Mouse (Mus musculus) layer of hippocampus, postnatal 36 days (tissue): ENCODE measurements around the gene Tox2. TPM values are rescaled to one million over a fixed set of nuclear protein-coding genes. Genes with fewer than 3 reads are reported as not detected.

Source experiments
- DNase-seq, 2 experiments: peaks; one replicate each; pipeline ENCODE4 v3.0.0; 2022
- total RNA-seq, 2 experiments: library from RNA; stranded (reverse); gene quantifications; 2 replicates each; pipeline ENCODE4 v1.2.3; 2021

The Tox2 gene
- total RNA-seq, 2 experiments from 2014 or later = 18.6 to 20.9 TPM

DNA sequence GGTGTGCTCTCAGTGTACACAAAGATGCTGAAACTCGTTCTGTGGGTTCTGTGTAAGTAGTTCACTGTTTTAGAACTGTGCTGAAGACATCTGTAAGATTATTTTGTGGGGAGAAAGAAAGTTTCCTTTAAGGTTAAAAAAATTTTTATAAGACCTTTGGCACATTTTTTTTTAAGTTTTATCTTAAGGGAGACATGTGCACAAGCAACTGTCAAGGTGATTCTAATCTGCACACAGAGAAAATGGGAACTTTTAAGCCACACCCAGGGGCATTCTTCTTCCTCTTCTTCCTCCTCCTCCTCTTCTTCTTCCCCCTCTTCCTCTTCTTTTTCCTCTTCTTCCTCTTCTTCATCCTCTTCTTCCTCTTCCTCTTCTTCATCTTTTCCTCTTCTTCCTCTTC, 120.2 kb downstream of the Tox2 start:
- no peak for DNase-seq

DNA sequence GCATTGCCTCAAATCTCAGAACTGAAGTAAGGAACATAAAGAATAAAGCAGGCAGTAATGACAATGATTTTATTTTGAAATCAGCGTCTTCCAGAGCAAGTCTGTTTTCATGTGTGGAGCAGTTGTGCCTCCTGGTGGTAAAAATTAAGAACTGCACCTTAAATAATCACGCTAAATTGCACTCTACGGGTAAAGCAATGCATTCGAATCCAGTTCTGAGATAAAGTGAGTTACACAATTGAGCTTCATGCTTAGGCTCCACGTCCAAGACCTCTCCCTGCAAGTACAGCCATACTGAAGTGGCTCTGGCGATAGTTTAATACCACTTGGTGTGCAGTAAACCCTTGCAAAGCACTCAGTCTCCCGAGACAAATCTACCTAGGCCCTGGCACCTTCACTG, 127.8 kb downstream of the Tox2 start:
- peak in 1 of 2 experiments; percentile 32 for DNase-seq

DNA sequence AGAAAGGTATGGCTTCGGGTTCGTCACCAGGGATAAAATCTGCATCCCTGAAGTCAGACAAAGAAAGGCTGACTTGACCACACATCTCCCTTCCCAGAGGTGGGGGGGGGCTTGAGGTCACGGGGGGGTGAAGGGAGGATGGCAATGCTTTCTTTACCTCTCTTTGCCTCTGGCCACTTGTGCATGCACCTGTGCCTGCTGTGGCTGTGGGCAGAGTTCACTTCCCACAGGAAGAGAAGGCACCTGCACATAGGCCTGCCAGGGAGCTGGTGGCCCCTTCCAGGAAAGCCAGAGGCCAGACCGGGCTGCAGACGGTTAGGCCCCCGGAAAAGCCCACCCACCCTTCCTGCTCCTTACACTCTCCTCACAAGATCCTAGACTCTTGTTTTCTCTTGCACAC, 128.5 kb downstream of the Tox2 start:
- DNase-seq = no peak

DNA sequence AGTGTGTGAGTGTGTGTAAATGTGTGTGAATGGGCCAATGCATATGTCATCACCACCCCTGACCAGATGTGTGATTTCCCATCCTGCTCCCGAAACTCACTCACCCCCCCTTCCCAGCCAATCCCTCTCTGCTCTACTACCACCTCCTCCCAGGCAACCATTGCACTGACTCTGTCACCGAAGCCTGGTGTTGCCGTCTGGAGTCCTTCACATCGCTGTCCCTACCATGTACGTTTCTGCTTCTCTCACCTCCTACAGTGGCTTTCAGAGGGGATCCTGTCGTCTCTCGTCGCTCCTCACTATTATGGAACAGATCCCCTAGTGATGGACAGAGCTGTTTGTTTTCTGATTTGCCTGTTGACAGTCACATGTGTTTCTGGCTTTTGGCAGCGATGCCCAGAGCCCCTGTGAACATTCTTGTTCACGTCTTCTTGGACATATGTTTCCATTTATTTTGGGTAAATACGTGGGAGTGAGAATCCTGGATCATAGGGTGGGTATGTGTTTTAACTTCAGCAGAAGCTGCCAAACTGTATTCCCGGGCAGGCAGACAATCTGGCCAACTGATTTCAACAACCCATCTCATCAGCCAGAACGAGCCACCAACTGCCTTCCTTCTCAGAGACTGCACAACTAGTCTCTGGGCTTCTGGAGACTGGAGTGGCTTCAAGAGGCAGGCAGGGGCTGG, 129.6 kb downstream of the Tox2 start:
- peak; percentile 41 to 50 for DNase-seq

DNA sequence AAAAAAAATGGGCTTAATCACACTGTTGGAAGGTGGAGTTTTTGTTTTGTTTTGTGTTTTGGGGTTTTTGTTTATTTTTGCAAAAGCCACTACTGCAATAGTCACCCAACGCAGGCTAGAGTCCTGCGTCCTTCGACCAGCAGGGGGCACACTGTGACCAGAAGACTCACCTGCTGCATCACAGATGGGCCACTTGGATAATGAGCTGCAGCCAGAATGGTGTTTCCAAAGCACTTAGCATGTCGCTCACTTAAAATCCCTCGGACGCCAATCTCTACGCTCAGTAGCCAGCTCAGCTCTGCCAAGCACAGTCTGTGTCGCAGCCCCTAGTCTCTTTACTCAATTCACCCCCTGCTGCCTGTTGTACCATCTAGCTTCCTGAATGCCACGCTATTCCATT, 137.3 kb downstream of the Tox2 start:
- peak; percentile 30 to 55 for DNase-seq

DNA sequence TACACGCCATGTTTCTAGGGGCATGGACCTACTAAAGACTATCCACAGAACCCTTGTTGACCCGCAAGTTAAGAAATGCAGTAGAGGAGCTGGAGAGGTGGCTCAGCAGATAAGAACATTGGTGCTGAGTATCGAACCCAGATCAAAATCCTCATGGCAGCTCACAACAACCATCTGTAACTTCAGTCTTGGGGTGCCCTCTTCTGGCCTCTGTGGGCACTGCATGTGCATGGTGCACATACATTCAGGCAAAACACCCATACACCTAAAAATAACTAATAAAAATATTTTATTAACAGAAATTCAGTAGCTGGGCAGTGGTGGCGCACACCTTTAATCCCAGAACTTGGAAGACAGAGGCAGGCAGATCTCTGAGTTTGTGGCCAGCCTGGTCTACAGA, 140.7 kb downstream of the Tox2 start:
- no peak for DNase-seq

DNA sequence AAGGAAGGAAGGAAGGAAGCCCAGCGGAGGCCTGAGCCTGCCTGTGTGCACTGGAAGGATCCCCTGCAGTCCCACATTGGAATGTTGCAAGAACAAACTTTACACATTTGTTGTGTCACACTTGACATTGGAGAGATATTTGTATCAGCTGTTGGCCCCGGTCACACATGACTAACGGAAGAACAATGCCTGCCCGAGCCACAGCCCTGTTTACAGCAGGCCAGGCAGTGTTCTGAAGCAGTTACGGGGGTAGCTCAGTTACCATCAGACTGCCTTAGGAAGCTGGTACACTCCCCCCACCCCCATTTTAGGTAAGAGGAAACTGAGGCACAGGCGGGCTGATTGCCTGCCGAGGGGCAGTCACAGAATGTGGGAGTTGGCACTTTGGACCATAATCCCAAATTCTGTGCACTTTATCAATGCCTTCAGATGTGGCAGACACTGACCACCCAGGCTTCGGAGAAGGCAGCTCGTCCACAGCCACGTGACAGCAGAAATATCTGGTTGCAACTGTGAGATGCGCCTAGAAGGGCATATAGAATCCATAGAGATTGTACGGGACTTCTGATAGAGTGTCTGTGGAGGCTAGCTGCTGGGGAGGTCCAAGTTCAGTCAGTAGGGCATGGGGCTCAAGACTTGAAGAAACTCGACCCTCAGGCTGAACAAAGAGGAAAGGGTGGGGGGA, 142.2 kb downstream of the Tox2 start:
- no peak for DNase-seq

DNA sequence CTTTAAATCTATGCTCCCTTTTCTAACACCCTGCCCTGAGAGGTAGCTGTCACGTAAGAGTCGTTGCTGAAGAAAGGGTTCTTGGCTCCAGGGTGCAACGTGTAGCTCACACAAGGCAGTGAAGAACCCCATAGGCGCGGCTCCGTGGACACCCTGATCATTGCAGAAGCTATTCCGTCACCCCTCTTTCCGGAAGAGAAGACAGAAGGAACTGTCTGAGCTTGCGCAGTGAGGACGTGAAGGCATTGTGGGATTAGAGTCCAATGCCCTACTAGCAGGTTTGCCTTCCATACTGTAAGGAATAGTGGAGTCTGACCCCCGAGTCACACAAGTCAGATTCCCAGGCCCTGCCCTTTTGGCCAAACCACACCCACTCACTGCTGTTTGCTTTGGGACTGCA, 143.6 kb downstream of the Tox2 start:
- no peak for DNase-seq

DNA sequence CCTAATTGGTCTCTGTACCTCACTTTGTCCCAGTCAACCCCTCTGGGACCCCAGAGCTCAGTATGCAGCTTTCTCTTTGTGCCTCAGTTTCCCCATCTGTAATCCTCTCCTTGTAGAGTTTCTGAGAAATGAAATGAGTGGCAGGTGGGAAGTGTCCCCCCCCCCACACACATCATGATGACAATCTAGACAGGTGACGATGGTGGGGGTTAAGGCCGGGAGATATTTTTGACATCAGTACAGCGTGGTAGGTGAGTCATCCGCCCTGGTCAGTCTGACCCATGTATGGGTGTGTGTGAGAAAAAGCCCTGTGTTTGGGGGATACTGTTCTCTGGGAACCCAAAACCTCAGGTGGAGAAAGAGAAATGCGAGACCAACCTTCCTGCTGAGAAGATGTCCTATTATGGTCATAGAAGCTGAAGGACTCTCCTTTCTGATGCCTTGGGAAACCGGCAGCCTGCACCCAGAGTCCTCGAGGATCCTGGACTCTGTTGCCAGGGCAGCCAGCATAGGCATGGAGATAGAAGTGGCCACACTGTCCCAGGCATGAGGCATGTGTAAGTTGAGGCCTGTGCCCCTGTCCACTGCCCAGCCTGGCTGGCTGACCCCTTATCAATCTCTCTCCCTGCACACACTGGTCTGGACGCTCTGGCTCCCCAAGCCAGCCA, 144.7 kb downstream of the Tox2 start:
- DNase-seq = no peak

DNA sequence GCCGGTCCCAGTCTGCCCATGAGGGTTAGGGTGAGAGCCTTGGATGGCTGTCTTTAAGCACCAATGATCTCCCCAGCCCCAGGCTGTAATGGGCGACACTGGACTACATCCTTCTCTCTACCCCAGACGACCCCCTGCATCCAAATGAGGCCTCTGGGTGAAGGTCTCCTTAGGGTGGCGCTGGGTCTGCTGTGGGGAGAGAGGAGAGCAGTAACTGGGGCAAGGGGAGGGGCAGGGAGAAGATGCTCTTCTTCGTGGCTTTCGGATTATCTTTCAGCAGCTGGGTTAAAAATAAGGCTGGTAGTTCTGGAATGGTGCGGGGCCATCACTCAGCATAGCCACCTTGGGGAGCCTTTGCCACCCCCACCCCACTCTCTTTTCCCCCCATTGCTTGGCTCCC, 145.8 kb downstream of the Tox2 start:
- DNase-seq = no peak

DNA sequence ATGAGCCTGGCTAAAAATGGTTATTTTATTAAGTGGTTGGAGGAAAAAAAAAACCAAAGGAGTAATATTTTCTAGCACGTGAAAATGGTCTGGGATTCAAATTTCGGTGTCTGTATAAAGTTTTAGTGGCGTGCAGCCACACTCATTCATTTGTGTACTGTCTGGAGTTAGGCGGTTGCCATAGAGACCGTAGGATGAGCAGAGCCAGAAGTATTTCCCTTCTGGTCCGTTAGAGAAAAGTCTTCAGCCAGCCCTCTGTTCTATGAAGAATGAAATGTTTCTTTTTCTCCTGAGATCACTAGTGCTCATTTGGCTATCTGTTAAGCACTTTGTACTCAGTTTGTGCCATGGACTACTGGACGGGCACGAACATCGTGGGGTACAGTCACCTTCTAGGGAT, 146.5 kb downstream of the Tox2 start:
- DNase-seq = peak in 1 of 2 experiments; percentile 9

DNA sequence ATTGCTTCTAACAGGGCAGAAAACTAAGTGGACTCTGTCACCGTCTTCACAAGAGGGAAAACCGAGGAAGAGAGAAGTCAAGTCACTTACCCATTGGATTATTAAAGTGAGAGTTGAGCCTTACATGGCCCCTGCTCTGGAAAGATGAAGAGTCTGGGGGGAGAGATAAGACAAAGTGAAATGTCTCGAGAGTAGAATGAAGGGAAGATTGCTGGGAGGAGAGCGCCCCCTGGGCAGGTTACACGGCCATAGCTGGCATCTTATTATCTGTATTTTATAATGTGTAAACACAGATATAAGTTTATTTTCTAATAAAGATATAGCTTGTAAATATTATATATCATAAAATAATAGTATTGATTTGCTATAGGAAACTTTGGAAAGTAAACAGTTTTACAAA, 147.5 kb downstream of the Tox2 start:
- no peak for DNase-seq

DNA sequence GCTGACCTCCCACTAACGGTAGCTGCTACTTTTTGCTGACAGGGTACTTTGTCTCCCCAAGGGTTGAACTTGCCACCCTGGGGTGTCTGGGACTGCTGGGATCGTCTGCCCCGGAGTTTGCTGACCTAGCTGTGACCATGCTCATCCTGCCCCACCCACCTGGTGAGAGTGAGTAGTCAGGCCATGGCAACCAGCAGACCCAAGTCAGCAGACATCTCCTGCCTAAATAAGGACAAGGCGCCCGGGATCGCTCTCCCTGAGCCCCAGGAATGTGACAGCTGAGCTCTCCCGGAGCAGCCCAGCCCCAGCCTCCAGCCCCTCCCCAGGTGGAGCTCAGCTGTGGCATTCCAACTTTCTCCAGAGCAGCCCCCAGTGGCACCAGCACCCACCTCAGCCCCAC, 150.8 kb downstream of the Tox2 start:
- no peak for DNase-seq

DNA sequence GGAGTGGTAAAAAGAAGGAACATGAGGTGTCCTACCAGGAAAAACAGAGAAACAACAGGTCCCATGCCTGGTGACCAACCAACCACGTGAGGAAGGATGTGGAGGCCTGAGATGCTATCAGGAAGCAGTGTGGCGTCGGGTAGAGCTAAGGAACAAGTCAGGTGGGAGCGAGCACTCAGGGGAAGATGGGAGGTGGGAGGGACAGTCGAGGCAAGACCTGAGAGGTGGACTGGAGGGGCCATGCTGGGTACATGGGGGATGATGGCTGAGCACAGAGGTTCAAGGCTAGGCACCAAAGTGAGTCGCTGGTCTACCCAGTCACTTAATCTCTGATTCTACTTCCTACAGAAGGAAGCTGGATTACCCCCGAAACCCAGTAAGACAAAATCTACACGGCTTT, 152.7 kb downstream of the Tox2 start:
- DNase-seq = no peak

DNA sequence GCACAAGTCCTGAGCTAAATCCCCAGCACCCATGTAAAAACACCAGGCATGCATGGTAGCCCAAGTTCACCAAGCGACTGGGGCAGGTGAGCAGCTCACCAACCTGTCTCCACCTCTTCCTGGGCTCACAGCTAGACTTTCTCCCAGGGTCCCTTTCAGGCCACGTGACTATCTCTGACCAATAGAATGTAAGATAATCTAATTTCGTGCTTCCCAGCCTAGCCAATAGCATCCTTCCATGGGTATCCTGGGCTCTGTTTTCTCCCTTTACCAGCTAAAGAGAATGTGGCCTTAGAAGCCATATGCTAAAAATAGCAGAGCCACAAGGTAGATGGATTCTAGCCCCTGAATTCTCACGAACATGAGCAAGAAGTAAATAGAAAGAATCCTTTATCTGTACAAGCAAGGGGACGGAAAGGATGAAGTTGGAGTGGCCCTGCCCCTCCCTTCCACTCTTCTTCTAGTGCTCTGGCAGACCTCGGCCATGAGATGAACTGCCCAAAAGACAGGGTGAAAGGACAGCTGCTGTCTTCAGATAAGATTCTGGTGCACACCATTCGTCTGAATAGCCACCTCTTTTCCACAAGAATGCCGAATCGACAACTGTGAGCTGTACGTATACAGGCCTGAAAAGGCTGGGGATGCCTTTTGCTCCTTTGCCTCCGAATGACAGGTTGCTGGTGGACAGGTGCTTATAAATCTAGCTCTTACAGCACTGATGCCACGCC, 153.4 kb downstream of the Tox2 start:
- DNase-seq = no peak

DNA sequence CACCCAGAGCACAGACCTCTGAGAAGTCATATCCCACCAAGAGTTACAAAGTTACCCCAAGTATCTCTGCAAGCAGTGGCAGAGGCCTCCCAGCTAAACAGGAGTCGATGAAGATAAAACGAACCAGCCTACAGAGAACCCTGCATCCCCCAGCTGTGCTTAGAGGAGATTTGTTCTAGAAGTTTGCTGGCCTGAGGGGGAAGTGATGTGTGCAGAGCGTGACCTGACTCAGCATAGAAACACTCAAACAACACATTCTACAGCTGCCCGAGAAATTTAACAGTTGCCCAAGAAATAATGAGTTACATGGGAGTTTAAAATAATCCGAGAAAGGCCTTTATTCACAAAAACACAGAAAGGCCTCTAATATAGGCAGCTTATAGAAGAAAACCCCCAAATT, 155.7 kb downstream of the Tox2 start:
- no peak for DNase-seq

DNA sequence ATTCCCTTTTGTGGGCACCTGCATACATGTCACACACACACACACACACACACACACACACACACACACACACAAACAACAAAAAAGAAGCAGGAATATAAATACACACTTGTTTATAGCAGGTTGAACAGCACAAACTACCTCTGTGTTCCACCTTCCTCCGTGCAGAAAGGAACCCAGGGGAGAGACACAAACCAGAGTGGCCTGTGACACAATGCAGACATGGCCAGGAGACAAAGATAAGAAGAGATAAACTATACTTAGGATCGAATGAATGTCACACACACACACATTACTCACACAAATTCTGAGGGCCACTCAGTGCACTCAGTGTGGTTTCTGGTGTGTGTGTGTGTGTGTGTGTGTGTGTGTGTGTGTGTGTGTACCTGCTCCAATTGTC, 156.3 kb downstream of the Tox2 start:
- DNase-seq = no peak

DNA sequence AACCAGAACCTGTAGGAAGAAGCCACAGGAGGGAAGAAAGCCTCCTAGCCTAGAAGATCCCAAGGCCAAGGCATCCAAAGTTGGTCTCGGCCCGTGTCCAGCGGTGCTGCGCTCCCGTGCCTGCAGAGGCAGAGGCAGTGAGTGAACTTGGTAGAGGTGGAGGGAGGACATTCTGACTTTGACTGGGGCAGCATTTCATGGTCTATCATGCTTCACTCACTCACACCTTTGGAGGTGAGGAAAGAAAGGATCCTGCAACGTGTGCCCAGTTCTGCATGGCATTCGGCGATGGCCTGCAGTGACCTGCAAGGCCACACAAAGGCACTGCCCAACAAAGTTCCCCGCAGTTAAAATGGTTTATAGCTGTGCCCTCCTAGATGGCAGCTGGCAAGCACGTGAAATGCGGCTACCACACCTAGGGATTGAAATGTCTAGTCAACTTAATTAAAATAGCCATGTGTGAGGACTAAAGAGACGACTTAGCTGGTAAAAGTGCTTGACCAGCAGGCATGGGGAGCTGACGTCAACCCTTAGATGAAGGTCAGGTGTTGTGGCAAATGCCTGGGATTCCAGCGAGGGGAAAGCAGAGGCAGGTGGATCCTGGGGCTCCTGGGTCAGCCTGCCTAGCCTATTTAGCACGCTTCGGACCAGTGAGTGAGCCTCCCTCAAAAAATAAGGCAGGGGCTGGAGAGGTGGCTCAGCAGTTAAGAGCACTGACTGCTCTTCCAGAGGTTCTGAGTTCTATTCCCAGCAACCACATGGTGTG, 158.1 kb downstream of the Tox2 start:
- no peak for DNase-seq

DNA sequence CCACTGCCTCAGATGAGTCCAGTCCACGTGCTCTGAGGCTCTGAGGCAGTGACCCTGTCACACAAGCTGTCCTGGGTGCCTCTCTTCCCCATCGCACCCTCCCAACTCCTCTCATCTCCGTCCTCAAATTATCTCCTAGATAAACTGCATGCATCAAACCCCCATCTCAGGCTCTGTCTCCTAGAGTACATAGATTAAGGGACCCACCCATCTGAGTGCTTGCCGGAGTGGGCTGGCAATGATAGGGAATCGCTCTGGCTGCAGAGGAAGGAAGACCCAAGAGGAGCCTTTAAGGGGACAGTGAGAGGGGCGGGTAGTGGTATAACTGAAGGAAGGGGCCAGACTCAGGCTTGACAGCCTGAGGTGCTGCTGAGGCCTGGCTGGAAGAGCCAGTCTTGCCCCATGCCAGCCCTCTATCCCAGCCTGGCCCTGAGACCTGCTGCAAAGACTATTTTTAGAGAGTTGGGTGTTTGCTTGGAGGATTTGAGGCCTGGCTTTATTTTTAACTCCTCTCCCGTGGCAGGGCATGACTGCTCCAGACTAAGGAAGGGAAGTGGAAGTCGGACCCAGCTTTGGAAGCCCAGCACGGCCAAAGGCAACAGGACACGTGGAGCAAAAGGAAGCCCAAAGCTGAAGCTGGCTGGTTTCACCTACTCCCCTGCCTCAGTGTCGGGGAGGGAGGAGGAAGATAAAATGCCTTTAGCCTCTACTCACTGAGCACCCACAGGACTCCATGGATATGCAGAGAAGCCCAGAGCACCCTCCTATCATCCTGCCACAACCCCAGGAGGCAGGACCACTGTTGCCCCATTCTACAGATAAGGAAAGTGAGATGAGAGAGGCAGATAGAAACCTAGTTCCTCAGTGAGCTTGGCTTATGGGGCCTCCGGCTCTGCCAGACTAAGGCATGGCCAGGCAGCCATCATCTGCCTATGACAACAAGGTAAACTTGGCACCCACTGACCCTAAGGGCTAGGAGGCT, 160.3 kb downstream of the Tox2 start:
- no peak for DNase-seq

DNA sequence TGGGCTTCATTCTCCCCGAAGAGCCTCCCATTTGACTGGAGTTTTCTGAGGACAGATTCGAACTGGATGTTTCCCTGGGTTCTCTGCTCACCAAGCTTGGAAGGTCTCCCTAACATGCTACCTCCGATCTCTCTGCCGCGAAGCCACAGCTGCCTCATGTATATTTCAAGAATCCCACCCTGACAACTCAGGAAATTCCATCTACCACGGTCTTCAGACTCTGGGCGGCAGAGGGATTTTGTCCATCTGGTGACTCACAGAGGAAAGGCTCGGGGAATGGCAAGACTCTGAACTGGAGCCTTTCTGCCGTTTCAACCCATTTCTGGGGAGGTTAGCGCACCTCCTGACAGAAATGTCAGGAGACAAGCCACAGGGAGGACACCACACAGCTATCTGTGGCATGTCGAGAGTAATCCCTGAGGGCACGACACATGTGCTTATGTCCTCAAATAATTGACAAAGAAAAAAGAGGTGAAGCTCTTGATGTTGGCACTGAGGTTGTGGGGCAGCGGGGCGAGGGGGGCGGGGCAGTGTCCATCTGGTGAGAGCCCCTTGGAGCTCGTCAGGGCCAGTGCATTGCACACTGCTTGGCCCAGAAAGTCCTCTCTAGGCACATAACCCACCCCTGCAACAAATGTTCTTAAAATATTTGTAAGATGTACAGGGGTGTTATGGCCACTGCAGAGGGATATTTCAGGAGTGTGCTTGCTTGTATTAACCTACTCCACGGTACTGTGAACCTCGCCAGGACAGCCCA, 162.0 kb downstream of the Tox2 start:
- DNase-seq = no peak
